Mouse (Mus musculus) Patski (cell line): ENCODE measurements at regions not wholly inside any gene's neighbourhood (a gene's known extent, or its start where the extent isn't known, plus 50 kb on each side); places are given as distances from the start of the nearest gene placed in this dataset.

Experiments
- ATAC-seq: fragments of 100-300 bp; one replicate; pipeline ENCODE4 v1.8.0; 2021
- CTCF ChIA-PET: fragments of 350-600 bp; sonication (Branson Sonifier 250); formaldehyde crosslinking; loops from one replicate; lab custom pipeline; 2022; ENCODE audit warnings: inconsistent platforms; lab: Charles Lee
- POLR2A ChIA-PET: fragments of 350-600 bp; sonication (Branson Sonifier 250); formaldehyde crosslinking; loops from one replicate; lab custom pipeline; 2022; ENCODE audit warnings: antibody characterized with exemption, inconsistent platforms; lab: Charles Lee
- DNase-seq: peaks from one replicate; pipeline ENCODE4 v3.0.0-alpha.2; 2011; ENCODE audit warnings: low read depth, low spot score
- H3K27me3 ChIP-seq: fragments of 371-371 bp; one replicate; pipeline ENCODE4 v1.5.1; 2021
- CTCF ChIP-seq: fragments of 100-300 bp; IDR thresholded peaks from one replicate; pipeline ENCODE4 v1.5.1; 2021
- in situ Hi-C: fragments of 300-500 bp; cut with MboI; formaldehyde crosslinking; loops from 3 replicates; pipeline ENCODE4 v1.11.1; 2018; ENCODE audit warnings: low pct_unique_long_range_greater_than_20kb, mixed read lengths

- DNase-seq (no peak), ATAC-seq (no peak)
- no peaks in the 10 kb centered on the region for H3K27me3 ChIP-seq
- no peak for TF ChIP-seq CTCF
- in situ Hi-C loops: no loop called here
- ChIA-PET POLR2A (no interaction called here), CTCF (interaction anchor here (1.5 to 1.8 kb wide), 2 partner anchors 10 to 14 kb away, joined by 3 to 5 read pairs; no protein-coding TSS in a partner anchor)
These were observed 700.8 kb upstream of the 1700009N14Rik start for GRCm38 (mm10) chr4:38749281-38749680.

- no peak for DNase-seq
- no peak for ATAC-seq
- CTCF ChIA-PET: no interaction called here
- no peaks in the 10 kb centered on the region for H3K27me3 ChIP-seq
- in situ Hi-C loops: no loop called here
- POLR2A ChIA-PET: no interaction called here
- TF ChIP-seq CTCF: no peak
These were observed 665.1 kb upstream of the 1700009N14Rik start for GRCm38 (mm10) chr4:38785016-38785415.

GRCm38 (mm10) chr4:38825133-38825532 is 625.0 kb upstream of the 1700009N14Rik start:
- no peaks in the 10 kb centered on the region for H3K27me3 ChIP-seq
- ChIA-PET CTCF (no interaction called here), POLR2A (no interaction called here)
- in situ Hi-C loops: no loop called here
- ATAC-seq (no peak), DNase-seq (no peak)
- no peak for TF ChIP-seq CTCF

GRCm38 (mm10) chr4:38848261-38848660 is 601.8 kb upstream of the 1700009N14Rik start:
- ChIA-PET CTCF (no interaction called here), POLR2A (no interaction called here)
- DNase-seq (no peak), ATAC-seq (no peak)
- no peak for TF ChIP-seq CTCF
- no peaks in the 10 kb centered on the region for H3K27me3 ChIP-seq
- in situ Hi-C loops: no loop called here

- POLR2A ChIA-PET: no interaction called here
- no peak for TF ChIP-seq CTCF
- no peaks in the 10 kb centered on the region for H3K27me3 ChIP-seq
- in situ Hi-C loops: no loop called here
- CTCF ChIA-PET: no interaction called here
- no peak for ATAC-seq
- no peak for DNase-seq
These were observed 595.7 kb upstream of the 1700009N14Rik start for GRCm38 (mm10) chr4:38854349-38854748.

- TF ChIP-seq CTCF: no peak
- ChIA-PET POLR2A (no interaction called here), CTCF (no interaction called here)
- ATAC-seq: no peak
- DNase-seq: no peak
- in situ Hi-C loops: no loop called here
- no peaks in the 10 kb centered on the region for H3K27me3 ChIP-seq
These were observed 549.5 kb upstream of the 1700009N14Rik start for GRCm38 (mm10) chr4:38900565-38900964.

GRCm38 (mm10) chr4:38926831-38927230 is 523.3 kb upstream of the 1700009N14Rik start:
- in situ Hi-C loops: no loop called here
- H3K27me3 ChIP-seq: no peaks in the 10 kb centered on the region
- ChIA-PET CTCF (no interaction called here), POLR2A (interaction anchor here (0.6 kb wide), 1 partner anchor 117 kb away, joined by 4 read pairs; no protein-coding TSS in a partner anchor)
- TF ChIP-seq CTCF: no peak
- DNase-seq: no peak
- ATAC-seq: no peak

- H3K27me3 ChIP-seq: no peaks in the 10 kb centered on the region
- ATAC-seq: no peak
- DNase-seq: no peak
- in situ Hi-C loops: no loop called here
- POLR2A ChIA-PET: no interaction called here
- no peak for TF ChIP-seq CTCF
- CTCF ChIA-PET: no interaction called here
These were observed 496.5 kb upstream of the 1700009N14Rik start for GRCm38 (mm10) chr4:38953633-38954032.

- in situ Hi-C loops: no loop called here
- ATAC-seq (no peak), DNase-seq (no peak)
- ChIA-PET POLR2A (no interaction called here), CTCF (no interaction called here)
- no peak for TF ChIP-seq CTCF
- no peaks in the 10 kb centered on the region for H3K27me3 ChIP-seq
These were observed 454.9 kb upstream of the 1700009N14Rik start for GRCm38 (mm10) chr4:38995161-38995560.
